Mouse (Mus musculus): ENCODE data around the gene C1qtnf4.

- TF ChIP-seq REST (IDR thresholded peaks at IDR 0.05; ENCODE audit: insufficient read depth, insufficient read length) (no peak), POLR2A (IDR thresholded peaks at IDR 0.05; ENCODE audit: insufficient read length, low read depth) (no peak), MYOG (IDR thresholded peaks at IDR 0.05; ENCODE audit: control insufficient read depth in 1 of 3, insufficient read depth in 1 of 3, insufficient read length in 2 of 3, low read depth in 2 of 3) (no peak), E2F4 (IDR thresholded peaks at IDR 0.05; ENCODE audit: insufficient read depth) (no peak), MAX (IDR thresholded peaks at IDR 0.05; ENCODE audit: low read depth) (no peak), POLR2AphosphoS2 (IDR thresholded peaks at IDR 0.05; ENCODE audit: insufficient read length, low read depth) (no peak), USF1 (IDR thresholded peaks at IDR 0.05; ENCODE audit: low read depth) (no peak), SRF (IDR thresholded peaks at IDR 0.05; ENCODE audit: control insufficient read depth, insufficient read length, low read depth) (no peak), MYOD1 (IDR thresholded peaks at IDR 0.05; ENCODE audit: control insufficient read depth in 1 of 3, insufficient read length in 2 of 3, low read depth in 2 of 3) (no peak)
These were observed 24.2 kb upstream of the C1qtnf4 start for GRCm38 (mm10) chr2:90861486-90861885.
